Mouse (Mus musculus) left cerebral cortex, postnatal 14 days (tissue): ENCODE measurements at regions not wholly inside any gene's neighbourhood (a gene's known extent, or its start where the extent isn't known, plus 50 kb on each side); places are given as distances from the start of the nearest gene placed in this dataset.

Experiments used
- DNase-seq, 2 experiments: peaks; one replicate each; pipeline ENCODE4 v3.0.0; 2021 to 2022; ENCODE audit warnings: low spot score in 2 of 2, mixed read lengths in 1 of 2
- intact Hi-C: fragments of 180-260 bp; cut with DNase I; formaldehyde crosslinking; loops from one replicate; pipeline ENCODE4 v1.15.1; 2025

GRCm38 (mm10) chr5:29142957-29143356, 52.8 kb upstream of the Rnf32 start:
- intact Hi-C loops: no loop called here
- no peak for DNase-seq

DNA sequence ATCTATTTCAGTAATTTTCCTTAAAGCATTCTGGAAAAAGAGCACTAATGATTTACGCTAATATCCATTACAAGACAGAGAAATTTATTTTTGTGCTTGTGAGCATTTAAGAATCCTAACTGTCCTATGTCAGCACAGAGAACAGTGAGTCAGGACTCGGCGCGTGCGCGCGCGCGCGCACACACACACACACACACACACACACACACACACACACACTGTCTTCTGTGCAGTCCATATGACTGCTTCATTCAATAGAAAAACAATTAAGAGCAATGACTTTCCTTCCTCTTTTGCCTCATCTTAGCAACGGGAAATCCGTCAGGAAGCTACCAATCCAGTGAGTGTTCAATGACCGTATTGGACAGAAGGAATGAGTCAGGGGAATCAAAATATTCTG, 53.3 kb upstream of the Rnf32 start:
- intact Hi-C loops: no loop called here
- no peak for DNase-seq

GRCm38 (mm10) chr5:29137481-29137880, 58.3 kb upstream of the Rnf32 start:
- intact Hi-C loops: no loop called here
- no peak for DNase-seq

DNA sequence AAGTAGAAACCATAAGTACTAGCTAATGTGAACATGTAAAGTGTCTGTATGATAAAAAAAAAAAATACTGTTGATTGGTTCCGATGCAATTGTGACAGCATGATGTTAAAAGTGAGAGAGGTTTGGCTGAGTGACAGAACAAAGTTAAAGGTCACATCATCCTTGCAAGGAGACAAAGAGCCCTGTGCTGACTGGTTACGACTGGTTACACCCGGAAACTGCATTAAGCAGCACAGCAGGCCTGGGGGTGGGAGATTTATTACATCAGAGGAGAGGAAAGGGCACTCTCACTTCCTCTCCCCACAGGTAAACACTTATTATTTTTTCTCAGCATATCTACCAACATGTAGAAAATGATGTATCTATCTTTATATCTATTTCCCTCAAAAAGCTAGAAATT, 63.5 kb upstream of the Rnf32 start:
- DNase-seq: no peak
- intact Hi-C loops: no loop called here

- intact Hi-C loops: no loop called here
- DNase-seq: no peak
Observed at GRCm38 (mm10) chr5:29131762-29132161, 64.0 kb upstream of the Rnf32 start.

DNA sequence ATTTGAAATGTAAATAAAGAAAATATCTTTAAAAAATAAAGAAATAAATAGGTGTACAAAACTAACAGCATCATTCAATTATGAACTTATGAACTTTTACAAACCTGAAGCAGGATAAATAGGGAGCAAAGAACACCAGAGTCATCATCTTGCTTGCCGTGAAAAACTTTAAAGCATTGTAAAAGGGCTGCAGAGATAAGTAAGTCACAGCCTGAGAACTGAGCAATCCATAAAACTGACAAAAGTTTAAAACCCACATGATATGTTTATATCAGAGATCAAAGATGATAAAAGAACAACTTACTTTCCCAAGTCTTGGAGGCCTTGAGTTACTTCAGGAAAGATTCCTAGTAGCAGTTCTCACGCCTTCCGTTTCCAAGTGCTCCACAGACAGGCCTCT, 66.1 kb upstream of the Rnf32 start:
- intact Hi-C loops: no loop called here
- no peak for DNase-seq

- no peak for DNase-seq
- intact Hi-C loops: no loop called here
Observed at GRCm38 (mm10) chr5:29116942-29117341, 78.8 kb upstream of the Rnf32 start.

DNA sequence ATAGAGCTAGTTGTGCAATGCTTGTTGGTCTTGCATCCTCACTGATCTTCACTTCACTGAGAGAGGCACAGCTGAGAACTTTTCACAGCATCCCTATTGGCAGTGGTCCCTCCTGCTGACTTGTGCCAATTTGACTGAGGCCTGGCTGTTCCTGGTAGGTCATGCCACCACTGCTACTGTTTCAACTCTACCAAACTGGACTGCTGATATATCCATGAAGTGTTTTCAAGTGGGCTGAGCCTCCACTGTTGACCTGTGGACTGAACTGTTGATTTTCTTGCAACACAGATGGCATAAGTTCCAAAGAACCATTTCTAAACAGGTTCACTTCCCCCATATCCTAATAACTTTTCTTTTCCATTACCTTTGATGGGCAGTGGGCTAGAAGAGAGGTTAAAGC, 83.3 kb upstream of the Rnf32 start:
- DNase-seq: no peak
- intact Hi-C loops: no loop called here

- intact Hi-C loops: no loop called here
Observed at GRCm38 (mm10) chr5:29107276-29107675, 88.5 kb upstream of the Rnf32 start.

DNA sequence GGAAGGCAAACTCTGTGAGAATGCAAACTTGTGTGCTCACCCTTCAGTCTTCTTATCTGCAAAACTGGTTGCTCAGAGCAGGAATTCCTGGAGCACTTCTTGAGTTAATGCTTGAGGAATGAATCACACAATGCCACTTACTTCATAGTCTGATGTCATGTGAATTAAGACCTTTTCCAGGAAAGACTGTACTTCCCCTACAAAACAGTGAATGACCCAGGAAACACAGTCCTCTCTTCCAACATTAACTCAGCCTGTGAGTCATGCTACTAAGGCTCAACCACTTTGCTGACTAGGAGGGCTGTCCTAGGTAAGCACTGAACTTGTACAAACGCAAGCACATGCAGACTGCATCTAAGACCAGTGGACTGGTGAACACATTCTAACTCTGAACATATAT, 112.5 kb upstream of the Rnf32 start:
- intact Hi-C loops: no loop called here
- DNase-seq: no peak

More at GRCm38 (mm10) chr5:29107276-29107675, 88.5 kb upstream of the Rnf32 start:
- no peak for DNase-seq

- intact Hi-C loops: no loop called here
- no peak for DNase-seq
Observed at GRCm38 (mm10) chr5:29054393-29054792, 141.4 kb upstream of the Rnf32 start.

- intact Hi-C loops: loop anchor here (2.0 to 5.0 kb wide), 3 partner anchors 236 to 584 kb away; no protein-coding TSS in a partner anchor
- peak; percentile 72 to 81 for DNase-seq
Observed at GRCm38 (mm10) chr5:29036636-29037035, 159.2 kb upstream of the Rnf32 start.

DNA sequence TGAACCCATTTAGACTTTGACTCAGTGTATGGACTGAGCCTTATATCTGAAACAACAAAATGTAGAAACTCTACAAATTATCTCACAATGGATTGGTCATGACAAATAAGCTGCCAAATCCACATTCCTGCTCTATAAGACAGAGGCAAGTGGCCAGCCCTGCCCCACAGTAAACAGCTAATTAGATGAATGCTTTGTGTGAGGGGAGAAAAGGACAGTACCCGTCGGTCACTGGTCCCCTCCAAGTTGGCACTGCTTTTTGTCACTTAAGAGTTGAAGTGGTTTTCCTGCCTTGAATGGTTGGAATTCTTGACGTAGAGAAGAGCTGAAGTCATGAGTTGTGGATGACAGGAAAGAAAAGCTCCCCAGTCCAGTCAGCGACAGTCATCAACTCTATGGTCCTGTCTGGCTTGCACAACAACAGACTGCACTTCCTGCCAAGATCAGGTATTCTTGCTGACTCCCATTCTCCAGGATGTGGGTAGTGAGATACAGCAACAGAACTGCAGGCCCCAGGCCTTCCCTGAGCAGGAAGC, 162.3 kb upstream of the Rnf32 start:
- intact Hi-C loops: no loop called here
- no peak for DNase-seq

DNA sequence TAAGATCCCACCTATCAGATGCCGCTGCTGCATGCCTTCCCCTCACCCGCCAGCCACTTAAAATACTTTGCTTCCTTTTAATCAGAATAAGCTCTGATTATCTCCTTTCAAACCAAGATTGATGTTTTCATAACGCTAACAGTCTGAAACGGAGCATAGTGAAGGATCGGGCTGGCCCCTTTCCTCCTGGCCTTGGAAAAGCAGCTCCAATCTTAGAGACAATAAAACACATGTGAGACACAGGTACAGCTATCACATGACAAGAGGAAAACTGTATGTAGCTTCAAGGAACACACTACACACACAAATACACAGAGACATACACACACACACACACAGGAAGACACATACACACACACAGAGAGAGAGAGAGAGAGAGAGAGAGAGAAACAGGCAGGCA, 165.3 kb upstream of the Rnf32 start:
- DNase-seq: no peak
- intact Hi-C loops: no loop called here

DNA sequence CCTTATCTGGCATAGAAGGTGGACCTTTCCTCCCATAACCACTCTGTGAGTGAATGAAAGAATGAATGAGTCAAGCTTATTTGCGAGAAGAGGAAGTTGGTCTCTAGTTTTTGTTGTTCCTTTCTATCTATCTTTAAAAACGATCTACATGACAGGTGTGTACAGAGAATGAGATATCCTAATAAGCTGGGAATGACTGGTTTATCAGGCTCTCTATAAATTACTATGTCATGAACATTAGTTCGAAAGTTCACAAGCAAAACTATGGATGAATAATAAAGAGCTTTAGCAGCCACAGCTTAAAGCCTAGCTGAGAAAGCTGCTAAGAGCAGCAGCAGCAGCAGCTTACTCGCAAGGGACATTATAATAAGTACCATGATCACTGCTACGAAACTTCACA, 165.8 kb upstream of the Rnf32 start:
- DNase-seq: no peak
- intact Hi-C loops: no loop called here

DNA sequence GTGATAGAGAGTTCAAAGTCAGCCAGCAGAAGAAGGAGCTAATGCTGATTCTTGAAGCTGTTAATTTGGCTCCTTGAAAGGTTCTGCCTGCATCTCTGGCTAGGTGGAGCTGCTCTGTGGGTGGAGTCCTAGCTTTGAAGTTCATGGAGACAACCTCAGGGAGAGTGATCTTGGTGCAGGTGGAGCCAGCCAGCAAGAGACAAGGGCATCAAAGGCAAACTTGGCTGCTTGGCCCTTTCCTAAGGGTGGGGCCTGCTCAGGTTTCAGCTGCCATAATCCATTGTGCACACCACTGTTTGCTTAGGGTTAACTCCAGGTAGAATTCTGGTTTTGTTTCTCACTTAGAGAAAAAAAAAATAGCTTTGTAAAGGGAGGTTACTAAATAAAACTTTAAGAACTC, 170.7 kb upstream of the Rnf32 start:
- intact Hi-C loops: no loop called here
- no peak for DNase-seq

GRCm38 (mm10) chr5:28992796-28993195, 203.0 kb upstream of the Rnf32 start:
- intact Hi-C loops: no loop called here
- no peak for DNase-seq

DNA sequence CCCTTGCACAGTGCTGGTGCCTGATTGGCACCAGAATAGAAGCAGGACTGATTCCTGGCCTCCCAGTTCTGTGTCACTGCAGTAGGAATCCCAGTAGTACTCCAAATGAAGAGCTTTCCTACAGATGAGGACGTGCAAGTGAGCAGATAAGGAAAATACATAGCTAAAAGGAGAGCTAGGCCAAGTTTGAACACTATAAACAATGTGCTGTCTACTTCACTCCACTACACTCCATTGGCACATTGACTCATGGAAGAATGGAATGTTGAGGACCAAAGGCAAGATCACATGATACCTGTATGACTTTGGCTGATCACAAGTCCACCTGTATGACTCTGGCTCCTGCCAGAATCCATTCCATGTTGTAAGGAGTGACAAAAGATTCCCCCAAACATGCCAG, 215.9 kb upstream of the Rnf32 start:
- intact Hi-C loops: no loop called here
- DNase-seq: no peak

GRCm38 (mm10) chr5:28970404-28970803, 225.4 kb upstream of the Rnf32 start:
- no peak for DNase-seq
- intact Hi-C loops: no loop called here

DNA sequence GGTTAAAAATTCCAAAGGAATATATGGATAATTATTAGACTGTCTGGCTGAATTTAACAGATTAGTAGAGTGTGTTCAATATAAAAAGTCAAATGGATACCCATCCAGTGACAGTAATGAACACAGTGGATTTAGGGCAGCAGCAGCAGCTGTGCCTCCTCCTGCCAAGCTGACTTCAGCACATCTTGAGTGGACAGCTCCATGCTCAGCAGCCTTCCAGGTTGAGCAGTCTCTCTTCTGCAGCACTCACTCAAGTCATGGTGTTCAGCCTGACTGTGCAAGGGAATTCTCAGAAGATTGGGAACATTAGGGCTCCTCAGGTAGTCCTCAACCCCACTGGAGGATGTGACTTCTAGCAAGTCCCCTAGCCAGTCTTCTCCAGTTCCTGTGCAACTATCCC, 240.8 kb upstream of the Rnf32 start:
- DNase-seq: no peak
- intact Hi-C loops: no loop called here

DNA sequence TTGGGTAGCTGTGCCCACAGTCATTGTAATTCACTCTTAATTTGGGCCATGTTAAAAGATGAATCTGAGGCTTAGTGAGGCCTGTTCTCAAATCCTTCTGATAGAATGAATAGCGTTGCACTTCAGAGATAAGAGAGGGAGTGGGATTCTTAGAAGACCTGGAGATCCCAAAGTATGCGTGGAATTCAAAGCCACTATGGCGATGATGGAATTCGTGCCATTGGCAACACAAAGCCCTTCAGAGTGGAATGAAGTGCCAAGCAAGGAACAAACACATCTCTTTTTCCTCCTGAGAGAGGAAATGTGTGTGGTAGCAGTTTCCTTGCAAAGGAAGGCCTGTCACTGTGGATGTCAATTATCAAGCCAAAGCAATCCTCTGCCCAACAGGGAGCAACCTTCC, 248.3 kb upstream of the Rnf32 start:
- intact Hi-C loops: no loop called here
- DNase-seq: no peak

DNA sequence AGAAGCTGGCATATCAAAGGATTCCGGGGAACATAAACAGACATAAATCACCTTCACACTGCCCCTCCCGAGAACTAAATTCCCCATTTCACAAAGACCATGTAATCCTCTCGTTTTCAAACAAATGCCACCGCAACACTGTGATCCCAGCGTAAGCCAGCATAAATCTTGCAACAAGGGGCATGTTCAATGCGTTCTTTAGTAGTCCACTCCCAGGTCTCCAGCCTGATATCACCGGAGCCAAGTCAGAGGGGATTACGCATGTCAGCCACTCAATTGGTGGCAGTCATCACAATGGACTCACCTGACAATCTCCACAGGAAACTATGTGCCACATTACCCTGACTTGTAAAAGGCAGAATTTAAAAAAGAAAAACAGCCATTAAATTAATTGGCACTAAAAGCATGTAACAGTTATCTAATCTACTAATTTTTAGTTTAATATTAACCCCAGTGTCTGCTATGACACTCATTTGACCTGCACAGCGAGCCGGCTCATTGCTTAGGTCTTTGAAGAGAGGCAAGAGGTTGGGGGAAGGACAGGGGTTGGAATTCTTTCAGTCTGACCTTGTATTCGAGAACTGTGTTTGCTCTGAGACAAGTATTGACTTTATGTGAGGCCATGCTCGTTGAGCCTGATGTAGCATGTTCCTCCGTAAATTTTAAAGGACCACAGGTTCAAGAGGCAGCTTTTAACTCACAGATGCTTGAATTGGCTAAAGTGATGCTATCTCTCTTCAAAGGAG, 252.0 kb upstream of the Rnf32 start:
- intact Hi-C loops: no loop called here
- no peak for DNase-seq
